Mouse (Mus musculus): Measurements from ENCODE around the gene 1700007K13Rik.

GRCm38 (mm10) chr2:28467860-28468485, 1.8 kb upstream of the 1700007K13Rik start, which contains the start of gene Mrps2:
- TF ChIP-seq CTCF (IDR thresholded peaks at IDR 0.05; ENCODE audit: low read depth) (peak; percentile 82), EP300 (IDR thresholded peaks at IDR 0.05; ENCODE audit: low read depth) (0 out of 2 replicates have a peak, but pooled peaks have one; percentile 29)
